Mouse (Mus musculus) gastrocnemius, adult 18-20 months (tissue): ENCODE data around the gene Aifm2. TPM values are rescaled to one million over a fixed set of nuclear protein-coding genes. Genes with fewer than 3 reads are reported as not detected.

Source experiments
- DNase-seq: peaks from one replicate; pipeline ENCODE4 v3.0.0; 2021; ENCODE audit warnings: low spot score
- long read RNA-seq, 2 experiments: library from polyadenylated mRNA; stranded (forward); transcript quantifications; one replicate each; pipeline ENCODE4 v2.0.0; 2021
- total RNA-seq, 2 experiments: library from RNA; stranded (reverse); gene quantifications; 2 replicates each; pipeline ENCODE4 v1.2.3; 2021

Aifm2 gene
- 10 to 100 TPM; 12.4 to 15.2 TPM for total RNA-seq
- long read RNA-seq, experiment 1, transcript Aifm2-204 (10 exons, 1,512 nt), result minor isoform, 5 of 23 reads
- long read RNA-seq, experiment 1, transcript Aifm2-203 (9 exons, 3,086 nt), result major isoform, 9 of 23 reads
- long read RNA-seq, experiment 1, partial matches to known transcripts, result 1 of 23 reads
- long read RNA-seq, experiment 1, other reads (novel, unspliced or antisense), result 6 of 23 reads
- long read RNA-seq, experiment 2, transcript Aifm2-203 (9 exons, 3,086 nt), result major isoform, 8 of 16 reads
- long read RNA-seq, experiment 2, partial matches to known transcripts, result 1 of 16 reads
- long read RNA-seq, experiment 2, other reads (novel, unspliced or antisense), result 2 of 16 reads

DNA sequence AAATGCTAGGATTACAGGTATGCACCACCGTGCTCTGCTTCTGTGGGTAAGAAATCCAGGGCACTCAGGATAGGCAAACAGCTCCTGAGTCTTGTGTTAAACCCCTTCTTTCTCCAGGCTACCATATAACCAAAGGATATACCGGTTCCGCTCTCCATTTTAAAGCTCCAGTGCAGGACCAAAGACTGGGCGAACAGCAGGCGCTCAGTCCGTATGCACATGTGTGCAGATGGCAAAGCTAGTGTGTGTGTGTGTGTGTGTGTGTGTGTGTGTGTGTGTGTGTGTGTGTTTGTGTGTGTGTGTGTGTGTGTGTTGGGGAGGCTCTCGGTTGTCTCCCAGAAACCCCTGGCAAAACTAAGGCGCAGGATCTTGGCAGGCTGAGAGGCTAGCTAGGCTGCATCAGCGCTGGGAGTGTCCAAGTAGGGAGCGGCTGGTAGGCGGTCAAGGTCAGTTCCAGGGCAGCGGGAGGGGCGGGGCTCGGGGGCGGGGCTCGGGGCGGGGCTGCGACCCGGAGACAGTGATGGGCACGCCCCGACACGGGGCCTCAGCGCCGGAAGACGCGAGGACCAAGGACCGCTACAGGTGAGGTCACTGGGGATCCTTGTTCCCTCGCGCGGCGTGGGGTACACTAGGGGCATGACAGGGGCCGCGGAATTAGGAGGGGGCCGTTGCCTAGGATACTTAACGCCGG, at the start of gene Aifm2:
Gene Aifm2 (plus strand): TSS at position 493 of the 691 bp plus-strand sequence.
- DNase-seq, result peak; percentile 72

DNA sequence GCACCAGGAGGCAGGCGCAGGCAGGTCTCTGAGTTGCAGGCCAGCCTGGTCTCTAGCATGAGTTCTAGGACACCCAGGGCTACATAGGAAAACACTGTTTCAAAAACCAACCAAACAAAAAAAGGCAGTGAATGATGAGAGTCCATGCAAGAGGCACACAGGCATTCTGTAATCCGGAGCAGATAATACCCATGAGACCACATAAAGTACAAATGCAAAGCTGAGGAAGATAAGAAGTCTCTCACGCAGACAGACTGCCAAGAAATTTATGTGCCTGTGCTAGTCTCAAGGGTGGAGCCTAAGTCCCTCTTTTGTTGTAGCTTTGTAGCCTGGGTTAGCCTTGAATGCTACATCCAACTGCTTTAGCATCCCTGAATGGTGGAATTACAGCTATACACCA, 49.4 kb upstream of the Aifm2 start:
- no peak for DNase-seq

DNA sequence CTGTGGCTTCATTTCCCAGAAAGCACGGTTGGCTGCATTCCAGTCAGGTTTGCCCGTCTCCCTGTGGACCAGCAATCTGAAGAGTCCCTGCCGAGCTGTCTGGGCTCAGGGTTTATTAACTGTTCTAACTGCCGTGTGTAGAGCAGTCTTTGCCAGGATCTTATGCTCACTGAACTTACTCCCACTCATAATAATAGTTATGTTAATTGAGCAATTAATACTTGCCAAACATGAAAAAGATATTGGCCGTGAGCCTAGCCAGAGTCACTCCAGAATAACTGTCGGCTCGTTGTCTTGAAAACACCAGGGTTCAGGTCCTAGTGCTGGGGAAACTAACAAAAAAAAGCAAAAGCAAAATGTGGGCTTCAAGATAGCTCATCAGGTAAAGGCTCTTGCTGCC, 45.8 kb upstream of the Aifm2 start:
- no peak for DNase-seq

DNA sequence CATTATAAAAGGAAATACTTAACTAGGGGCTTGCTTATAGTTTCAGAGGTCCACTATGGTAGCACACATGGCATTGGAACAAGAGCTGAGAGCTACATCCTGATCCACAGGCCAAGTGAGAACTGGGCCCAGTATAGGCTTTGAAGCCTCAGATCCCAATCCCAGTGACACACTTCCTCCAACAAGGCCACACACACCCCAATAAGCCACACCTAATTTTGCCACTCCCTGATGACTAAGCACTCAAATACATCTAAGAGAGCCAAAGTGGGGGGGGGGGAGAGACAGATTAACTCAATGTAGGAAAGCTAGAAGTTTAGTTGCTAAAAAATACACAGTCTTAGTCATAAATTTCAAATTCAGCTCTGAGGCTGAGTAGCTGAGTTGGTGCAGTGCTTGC, 45.2 kb upstream of the Aifm2 start:
- DNase-seq, result no peak

DNA sequence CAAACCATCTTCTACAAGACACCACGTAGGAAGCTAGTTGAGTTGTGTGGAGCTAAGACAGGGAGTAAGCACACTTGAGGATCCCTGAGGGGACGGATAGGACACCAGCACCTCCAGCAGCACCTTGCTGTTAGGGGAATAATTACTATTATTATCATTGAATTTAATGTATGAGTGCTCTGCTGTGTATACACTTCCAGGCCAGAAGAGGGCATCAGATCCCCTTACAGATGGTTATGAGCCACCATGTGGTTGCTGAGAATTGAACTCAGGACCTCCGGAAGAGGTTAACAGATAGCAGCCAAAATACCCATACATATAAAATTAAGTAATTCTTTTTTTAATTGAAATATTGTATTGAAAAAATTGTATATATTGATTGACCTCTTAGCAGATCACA, 44.3 kb upstream of the Aifm2 start:
- DNase-seq, result no peak

DNA sequence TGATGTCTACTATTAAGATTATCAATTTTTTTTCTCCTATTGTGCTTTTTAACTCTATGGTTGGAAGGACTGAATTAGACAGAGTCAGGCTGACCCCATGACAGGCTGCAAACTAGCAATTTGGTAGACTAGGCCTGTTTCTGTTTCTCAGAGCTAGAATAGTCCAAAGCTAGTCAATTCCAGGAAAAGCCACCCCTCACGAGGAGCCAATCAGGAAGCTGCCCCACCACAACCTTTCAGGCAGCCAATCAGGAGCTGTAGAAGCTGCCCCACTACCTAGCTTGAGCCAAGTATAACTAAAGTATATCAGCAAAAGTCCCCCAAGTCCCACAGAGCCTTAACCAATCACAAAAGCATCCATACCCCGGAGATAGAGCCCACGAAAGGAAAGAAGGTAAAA, 39.1 kb upstream of the Aifm2 start:
- no peak for DNase-seq

DNA sequence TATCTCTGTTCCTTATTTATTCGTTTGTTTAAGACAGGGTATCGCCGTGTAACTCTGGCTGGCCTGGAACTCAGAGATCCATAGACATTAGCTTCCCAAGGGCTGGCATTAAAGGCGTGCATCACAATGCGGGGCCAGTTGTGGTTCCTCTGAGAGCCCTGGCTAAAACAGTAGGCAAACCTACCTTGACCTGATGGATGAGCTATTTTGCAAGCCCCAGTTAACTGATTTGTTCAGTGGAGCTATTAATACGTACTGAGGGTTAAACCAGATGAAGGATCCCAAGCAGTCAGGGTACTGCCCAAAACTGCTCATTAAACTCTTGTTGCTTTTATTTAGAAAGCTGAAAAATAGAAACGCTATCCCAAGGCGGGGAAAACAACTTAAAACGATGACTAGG, 35.5 kb upstream of the Aifm2 start:
- DNase-seq, result no peak

DNA sequence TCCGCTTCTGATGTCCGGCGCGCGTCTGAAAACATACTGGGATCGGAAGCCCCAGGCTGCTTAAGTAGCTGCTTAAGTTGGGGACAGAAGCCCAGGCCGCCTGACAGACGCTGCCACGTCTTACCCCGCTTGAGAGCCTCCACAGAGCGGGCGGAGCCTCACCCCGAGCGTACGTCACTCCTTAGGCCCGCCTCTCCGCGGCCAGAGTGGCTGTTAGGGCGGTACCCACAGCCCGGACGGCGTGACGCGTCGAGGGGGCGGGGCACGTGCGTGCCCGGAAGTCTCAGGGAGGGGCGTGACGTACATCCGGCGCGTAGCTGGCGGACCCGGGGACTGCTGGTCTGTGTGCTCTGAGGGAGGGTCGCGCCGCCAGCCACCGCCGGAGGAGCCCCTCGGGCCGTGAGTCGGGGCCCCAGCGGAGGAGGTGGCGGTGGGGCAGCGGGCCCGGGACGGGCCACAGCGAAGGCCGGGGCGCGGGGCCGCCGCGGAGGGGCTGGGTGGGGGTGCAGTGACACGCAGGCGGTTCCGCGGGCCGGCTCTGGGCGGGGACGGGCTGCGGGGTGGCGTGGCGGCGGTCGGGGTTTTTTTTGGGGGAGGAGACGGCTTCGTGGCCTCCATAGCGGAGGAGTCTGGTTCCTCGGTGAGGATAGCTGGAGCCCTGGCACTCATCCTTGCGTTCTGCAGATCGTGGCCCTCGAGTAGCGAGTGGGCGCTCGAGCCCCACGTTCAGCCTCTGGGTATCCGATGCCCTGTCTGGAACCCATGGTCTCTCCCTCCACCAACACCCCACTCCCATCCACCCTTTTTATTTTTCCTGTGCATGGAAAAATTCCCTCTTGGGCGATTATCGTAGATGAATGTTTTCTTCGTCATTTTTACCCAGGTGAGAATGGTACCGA, 34.8 kb upstream of the Aifm2 start, which contains the start of gene Sar1a:
Gene Sar1a (plus strand): TSS at position 285 of the 899 bp plus-strand sequence.
- peak; percentile 98 for DNase-seq

DNA sequence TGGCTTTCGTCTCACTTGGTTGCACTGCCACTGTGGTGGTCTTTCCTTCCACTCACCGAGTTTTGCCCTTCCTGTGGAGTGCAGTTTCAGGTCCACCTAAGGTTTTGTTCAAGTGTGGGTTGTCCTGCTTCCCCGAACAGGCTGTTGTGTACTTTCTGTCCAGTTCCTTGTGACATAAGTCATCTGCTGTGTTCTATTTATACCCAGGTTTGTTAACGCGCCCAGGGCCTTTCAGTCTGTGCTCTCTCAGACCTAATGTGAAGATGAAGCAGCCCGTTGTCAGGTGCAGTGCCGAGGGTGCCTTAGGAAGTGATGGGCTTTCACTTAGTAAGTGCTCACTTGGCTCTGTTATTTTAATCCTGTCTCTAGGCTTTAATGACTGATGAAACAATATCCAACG, 25.7 kb upstream of the Aifm2 start:
- peak; percentile 58 for DNase-seq

DNA sequence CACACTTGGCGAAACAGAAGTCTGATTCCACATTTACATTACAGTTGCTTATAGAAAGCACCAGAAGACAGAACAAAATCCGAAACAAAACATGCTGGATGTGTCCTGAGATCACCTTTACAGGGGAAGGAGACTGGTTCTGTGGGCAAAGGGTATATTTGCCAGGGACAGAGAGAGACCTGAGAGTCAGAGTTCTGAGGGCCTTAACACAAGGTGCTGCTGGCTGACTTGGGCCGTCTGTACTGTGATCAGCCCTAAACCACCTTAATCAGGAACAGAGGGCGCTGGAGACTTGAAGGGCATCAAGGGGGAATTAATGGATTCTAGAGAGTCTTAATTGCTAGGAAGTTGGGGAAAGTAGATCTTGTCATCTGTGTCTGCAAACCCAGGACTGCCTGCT, 21.5 kb upstream of the Aifm2 start:
- no peak for DNase-seq

DNA sequence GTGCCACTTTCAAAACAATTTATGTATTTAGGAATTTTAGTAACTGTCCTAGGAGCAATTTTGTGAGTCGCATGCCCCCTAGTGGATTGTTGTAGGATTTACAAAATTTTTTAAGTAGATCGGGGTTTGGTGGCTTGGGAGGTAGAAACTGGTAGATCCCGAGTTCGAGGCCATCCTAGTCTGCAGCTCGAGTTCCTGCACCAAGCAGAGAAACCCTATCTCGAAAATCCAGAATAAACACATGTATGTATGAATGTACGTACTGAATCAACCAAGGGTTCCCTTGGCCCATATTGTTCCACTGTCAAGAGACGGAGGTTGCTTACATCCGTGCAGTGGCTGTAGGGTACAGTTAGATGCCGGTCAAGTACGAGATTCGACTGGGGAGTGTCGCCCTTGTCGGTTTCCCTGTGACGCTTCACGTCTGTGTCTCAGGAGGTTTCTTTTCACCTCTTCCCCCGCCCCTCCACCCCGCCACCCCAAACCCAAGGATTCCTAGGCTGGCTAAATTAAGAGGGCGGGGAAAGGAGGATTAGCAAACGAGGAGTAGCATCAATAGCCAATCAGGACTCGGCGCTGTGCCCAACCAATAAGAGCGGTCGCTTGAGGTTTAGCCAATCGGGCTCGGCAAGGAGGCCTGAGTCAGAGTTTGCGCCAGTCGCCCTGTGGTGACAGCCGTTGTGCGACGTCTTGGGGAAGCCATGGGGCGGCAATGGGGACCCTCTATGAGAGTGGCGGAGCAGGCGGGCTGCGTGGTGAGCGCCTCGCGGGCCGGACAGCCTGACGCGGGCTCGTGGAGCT, 20.0 kb upstream of the Aifm2 start, which contains the start of gene Tysnd1:
Gene Tysnd1 (plus strand): TSS at position 645 of the 801 bp plus-strand sequence.
- peak; percentile 95 for DNase-seq

DNA sequence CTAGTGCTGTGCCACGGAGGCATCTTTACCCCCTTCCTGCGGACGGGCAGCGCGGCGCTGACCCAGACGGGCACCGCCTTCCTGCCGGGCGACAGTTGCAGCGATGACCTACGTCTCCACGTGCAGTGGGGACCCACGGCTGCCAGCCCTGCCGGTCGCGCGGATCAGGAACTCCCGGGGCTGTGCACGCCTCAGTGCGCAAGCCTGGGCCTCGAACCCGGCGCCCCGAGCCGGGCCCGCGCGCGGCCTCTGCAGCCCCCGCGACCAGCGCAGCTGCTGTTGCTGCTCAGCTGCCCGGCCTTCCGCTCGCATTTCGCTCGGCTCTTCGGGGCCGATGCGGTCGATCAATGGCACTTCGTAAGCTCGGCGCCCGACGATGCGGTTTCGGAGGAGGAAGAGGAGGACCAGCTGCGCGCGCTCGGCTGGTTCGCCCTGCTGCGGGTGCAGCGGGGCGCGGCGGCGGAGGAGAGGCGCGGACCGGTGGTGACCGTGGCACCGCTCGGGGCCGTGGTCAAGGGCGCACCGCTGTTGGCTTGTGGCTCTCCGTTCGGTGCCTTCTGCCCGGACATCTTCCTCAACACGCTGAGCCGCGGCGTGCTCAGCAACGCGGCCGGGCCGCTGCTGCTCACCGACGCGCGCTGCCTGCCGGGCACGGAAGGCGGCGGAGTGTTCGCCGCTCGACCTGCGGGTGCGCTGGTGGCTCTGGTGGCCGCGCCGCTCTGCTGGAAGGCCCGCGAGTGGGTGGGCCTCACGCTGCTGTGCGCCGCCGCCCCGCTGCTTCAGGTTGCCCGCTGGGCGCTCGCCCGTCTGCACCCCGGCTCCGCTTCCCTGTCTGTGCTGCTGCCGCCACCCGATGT, 19.1 kb upstream of the Aifm2 start:
- no peak for DNase-seq

DNA sequence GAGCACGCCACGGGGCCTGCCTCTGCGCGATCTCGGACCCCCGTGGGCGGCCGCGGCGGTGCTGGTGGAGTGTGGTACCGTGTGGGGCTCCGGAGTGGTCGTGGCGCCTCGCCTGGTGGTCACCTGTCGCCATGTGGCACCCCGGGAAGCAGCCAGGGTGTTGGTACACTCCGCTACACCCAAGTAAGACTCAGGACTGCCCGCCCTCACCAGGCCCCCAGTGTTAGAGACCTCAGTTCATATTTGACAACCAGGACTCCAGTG, 18.6 kb upstream of the Aifm2 start:
- no peak for DNase-seq

DNA sequence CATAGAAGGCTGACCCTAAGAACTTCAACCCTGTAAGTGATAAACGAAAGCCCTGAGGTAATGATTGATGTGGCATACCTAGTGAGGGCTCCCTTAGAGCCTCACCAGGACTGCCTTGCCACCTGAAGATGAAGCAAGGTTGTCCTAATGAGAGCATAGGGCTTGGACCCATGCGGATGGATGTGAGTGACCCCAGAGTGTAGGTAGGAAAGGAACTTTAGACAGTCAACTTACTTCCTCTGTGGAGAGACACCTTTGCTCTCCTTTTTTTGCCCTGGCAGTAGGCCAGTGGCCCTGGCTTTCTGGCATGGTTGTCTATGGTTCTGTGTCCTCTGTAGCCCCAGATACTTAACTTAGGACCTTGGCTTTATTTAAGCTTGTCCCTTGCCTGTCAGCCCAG, 18.0 kb upstream of the Aifm2 start:
- no peak for DNase-seq

DNA sequence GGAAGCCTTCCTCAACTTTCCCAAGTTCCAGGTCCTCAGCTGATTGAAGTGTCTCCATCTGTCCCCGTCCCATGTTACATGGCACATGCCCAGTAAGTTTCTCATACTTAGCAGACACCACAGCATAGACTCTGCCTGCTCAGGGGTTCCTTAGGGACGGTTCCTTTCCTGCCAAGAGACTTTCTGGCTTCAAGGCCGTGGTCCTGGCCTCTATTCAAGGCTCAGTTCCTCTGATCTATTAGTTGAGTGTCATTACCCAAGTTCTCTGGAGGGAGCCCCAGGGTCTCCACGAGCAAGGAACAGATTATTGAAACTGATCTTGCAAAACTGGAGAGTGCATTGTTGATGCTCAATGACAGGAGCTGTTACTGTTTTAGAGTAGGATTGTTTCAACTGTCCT, 10.4 kb upstream of the Aifm2 start:
- DNase-seq, result no peak

DNA sequence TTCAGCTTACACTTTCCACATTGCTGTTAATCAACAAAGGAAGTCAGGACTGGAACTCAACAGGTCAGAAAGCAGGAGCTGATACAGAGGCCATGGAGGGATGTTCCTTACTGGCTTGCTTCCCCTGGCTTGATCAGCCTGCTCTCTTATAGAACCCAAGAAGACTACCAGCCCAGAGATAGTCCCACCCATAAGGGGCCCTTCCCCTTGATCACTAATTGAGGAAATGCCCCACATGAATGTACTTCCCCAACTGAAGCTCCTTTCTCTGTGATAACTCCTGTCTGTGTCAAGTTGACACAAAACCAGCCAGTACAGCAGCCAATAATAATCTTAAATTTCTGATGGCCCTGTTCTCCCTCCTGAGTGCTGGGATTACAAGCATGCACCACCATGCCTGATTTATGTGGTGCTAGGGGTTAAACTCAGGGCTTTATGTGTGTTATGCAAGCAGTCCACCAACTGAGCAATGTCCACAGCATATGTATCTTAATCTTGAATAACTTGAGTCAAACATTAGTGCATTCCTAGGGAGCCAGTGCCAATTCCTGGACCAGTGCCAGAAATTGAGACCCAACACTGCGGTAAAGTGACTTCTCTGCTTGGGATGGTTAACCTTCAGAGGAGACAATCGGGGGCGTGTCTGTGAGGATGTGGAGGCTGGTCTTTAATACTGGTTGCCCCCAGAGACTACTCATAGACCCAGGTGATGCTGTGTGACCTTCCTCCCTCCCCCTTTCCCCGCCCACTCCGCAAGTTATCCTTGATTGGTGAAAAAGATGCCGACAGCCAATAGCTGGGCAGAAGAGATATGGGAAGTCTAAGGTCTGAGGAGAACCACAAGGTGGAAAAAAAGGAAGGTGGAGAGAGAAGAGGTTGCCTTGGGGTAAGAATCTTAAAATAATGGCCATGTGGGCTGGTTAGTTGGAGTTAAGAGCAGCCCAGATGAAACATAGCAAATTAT, 8.4 kb upstream of the Aifm2 start:
- DNase-seq, result no peak

DNA sequence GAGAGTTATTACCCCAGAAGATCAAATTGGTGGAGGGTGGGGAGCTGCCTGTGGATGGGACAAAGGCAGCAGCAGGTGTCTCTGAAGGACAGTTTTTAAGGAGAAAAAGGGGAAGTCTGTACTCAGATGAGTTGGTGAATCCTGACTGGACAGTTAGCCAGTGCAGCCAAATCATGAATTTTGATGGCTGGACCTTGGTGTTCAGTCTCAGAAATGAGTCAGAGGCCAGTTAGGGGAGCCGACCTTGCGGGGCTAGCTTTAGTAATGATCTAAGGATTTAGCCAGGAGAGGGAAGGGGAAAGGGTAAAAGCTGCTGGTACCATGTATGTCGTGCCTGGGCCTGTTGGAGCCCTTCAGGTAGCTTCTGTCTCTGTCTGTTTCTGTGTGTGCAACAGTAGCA, 1.5 kb upstream of the Aifm2 start:
- no peak for DNase-seq

DNA sequence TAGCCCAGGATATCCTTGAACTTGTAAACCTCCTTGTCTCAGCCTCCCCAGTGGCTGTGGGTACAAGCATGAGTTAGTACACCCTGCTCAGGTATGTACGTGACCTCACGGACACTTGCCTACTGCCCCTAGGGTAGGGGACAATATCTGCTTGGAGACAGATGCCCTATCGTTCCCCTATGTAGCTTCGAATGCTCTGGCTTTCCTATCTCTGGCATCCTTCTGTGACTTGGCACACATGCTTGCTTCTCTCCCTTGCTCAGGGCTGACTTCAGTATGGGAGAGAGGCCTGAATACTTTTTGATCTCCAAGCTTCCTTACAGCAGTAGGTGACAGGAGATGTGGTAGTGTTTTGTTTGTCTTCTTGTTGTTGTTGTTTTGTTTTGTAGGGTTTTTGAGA, 917 bp upstream of the Aifm2 start:
- DNase-seq, result no peak

DNA sequence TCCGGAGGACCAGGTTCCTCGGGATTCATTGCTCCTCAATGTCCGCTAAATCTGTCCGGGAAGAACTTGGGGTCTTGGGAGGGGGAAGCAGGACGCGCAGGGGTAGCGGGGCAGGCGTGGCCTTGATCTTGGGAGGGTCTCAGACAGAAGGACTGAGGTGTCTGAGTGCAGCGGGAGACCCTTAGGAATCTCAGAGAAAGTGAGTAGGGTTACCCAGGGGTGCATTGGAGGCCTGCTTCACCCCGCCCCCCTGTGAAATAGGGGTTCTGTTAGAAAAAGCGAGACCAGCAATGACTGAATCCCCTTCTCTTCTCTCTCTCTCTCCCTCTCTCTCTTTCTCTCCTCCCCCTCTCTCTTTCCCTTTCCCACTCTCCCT, 387 bp downstream of the Aifm2 start:
- no peak for DNase-seq
